Mouse (Mus musculus) olfactory bulb, adult 2 months (tissue): ENCODE measurements around the gene Appl2.

ENCODE experiments used
- CTCF ChIP-seq: fragments of 200-500 bp; IDR thresholded peaks from 2 replicates; pipeline ENCODE4 v1.5.1; 2012; ENCODE audit warnings: low read depth, mild to moderate bottlenecking, low read length, moderate library complexity; ENCODE audit not compliant: insufficient read depth
- POLR2A ChIP-seq: fragments of 200-500 bp; IDR thresholded peaks from 2 replicates; pipeline ENCODE4 v1.6.1; 2012; ENCODE audit warnings: mild to moderate bottlenecking, low read depth, low read length, moderate library complexity; ENCODE audit not compliant: insufficient read depth

- TF ChIP-seq CTCF (no peak), POLR2A (no peak)
Measured at GRCm38 (mm10) chr10:83624065-83624464, 24.5 kb downstream of the Appl2 start.
